Mouse (Mus musculus) midbrain, embryonic 12.5 days (tissue): ENCODE measurements around the gene Tmem38a. TPM values are rescaled to one million over a fixed set of nuclear protein-coding genes. Genes with fewer than 3 reads are reported as not detected.

Source experiments
- ATAC-seq: fragments of 200-750 bp; cut with Nextera tagmentation; 2 replicates; pipeline ENCODE4 v1.8.0; 2017; ENCODE audit warnings: low read depth, moderate TSS enrichment, moderate library complexity; ENCODE audit not compliant: low FRiP score
- H3K27ac ChIP-seq: fragments of 300-500 bp; sonication (generic); replicated peaks from 2 replicates; pipeline ENCODE4 v1.5.1; 2016; ENCODE audit warnings: mild to moderate bottlenecking
- H3K27me3 ChIP-seq: fragments of 300-500 bp; sonication (generic); 2 replicates; pipeline ENCODE4 v1.6.1; 2016; ENCODE audit warnings: mild to moderate bottlenecking
- H3K36me3 ChIP-seq: fragments of 300-500 bp; sonication (generic); 2 replicates; pipeline ENCODE4 v1.6.1; 2016
- H3K4me1 ChIP-seq: fragments of 300-500 bp; sonication (generic); 2 replicates; pipeline ENCODE4 v1.6.1; 2016
- H3K4me2 ChIP-seq: fragments of 300-500 bp; sonication (generic); replicated peaks from 2 replicates; pipeline ENCODE4 v1.6.1; 2016; ENCODE audit warnings: mild to moderate bottlenecking, moderate library complexity
- H3K4me3 ChIP-seq: fragments of 300-500 bp; sonication (generic); 2 replicates; pipeline ENCODE4 v1.5.1; 2016; ENCODE audit warnings: mild to moderate bottlenecking
- H3K9ac ChIP-seq: fragments of 300-500 bp; sonication (generic); replicated peaks from 2 replicates; pipeline ENCODE4 v1.6.1; 2016; ENCODE audit warnings: mild to moderate bottlenecking, moderate library complexity
- H3K9me3 ChIP-seq: fragments of 300-500 bp; sonication (generic); 2 replicates; pipeline ENCODE4 v1.6.1; 2016; ENCODE audit warnings: mild to moderate bottlenecking
- WGBS: fragments of 180-500 bp; shearing (Covaris S2); methylation state at CpG from one replicate; pipeline ENCODE4 v1.1.7; 2016; 5-methylcytosine and 5-hydroxymethylcytosine counted together
- polyA plus RNA-seq: library from polyadenylated mRNA; unstranded; fragments of >200 nt; fragmentation: Nextera tagmentation; extraction: Ambion mirVana; gene quantifications from 2 replicates; pipeline ENCODE4 v1.2.1, GENCODE M21; 2016

Gene Tmem38a
- polyA plus RNA-seq, 1 experiment from 2014 or later, result 11.0 TPM

DNA sequence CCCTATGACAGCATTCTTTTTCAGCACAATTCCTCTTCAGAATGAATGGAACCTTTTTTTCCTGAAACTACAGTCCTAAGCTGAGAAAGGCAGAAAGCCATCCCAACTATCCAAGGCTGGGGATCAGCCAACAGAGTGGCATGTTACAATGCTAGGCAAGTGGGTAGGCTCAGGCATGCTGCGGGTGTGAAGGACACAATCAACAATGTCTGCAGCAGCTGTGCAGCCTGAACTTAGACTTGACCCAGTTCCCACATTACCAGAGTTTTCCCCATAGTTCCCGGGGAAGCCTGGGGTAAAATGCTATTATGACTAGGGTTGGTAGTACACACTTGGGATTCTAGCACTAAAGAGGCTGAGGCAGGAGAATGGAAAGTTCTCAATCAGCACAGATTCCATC is 5.9 kb upstream of the Tmem38a start:
- no peak for ATAC-seq
- 97% methylated on average over 2 of the region's 2 CpGs for WGBS
- H3K9ac ChIP-seq, result no peak overlapping the region
- peaks cover 10% of the 10 kb centered on the region for H3K4me1 ChIP-seq
- H3K27ac ChIP-seq, result no peak overlapping the region
- H3K36me3 ChIP-seq, result peaks cover 61% of the 10 kb centered on the region
- no peaks in the 10 kb centered on the region for H3K9me3 ChIP-seq
- H3K4me3 ChIP-seq, result no peak overlapping the region
- no peaks in the 10 kb centered on the region for H3K27me3 ChIP-seq
- no peak overlapping the region for H3K4me2 ChIP-seq

DNA sequence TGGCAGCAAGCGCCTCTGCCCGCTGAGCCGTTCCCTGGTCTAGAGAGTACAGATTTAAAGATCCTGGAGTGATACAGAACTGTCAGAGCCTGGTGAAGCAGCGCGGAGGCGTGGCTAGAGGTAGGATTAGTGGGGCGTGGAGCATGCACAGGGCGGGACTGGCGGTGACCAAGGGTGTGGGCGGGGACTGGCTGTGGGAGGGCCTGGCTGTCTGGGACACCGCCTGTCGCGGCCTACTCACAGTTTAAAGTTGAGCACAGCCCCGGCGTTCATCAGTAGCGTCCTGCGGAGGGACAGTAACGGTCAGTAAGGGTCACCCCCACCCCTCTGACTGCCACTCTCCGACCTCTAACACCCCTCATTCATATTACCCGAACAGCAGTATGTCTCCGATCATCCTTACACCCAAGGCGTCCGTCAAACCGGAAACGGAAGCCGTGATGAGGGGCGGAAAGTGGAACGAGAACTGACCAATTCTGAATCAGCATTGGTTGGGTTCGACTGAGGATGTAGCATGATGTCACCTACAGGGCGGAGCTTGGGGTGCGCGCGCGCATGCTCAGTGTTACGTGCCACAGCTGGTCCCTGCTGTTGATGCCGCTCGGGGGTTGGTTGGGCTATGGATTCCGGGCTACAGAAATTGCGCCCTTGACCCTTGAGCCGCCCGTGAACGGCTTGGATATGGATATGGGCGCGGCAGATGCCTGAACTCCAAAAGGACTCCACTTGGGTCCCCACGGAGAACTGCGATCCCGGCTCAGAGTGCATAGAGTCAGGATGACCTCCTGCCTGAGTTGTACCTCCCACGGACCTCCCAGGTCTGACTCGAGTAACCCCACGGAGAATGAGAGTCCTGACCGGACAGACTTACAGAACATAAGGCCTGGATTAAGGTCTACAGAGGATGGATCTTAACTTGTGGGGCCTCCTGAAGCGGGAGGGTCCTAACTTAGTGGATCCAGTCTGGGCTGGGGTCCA is 933 bp upstream of the Tmem38a start, which contains the start of gene Smim7:
TSS of gene Smim7 (minus strand) at position 456 of the 978 bp plus-strand sequence.
- peak; percentile 97 for ATAC-seq

DNA sequence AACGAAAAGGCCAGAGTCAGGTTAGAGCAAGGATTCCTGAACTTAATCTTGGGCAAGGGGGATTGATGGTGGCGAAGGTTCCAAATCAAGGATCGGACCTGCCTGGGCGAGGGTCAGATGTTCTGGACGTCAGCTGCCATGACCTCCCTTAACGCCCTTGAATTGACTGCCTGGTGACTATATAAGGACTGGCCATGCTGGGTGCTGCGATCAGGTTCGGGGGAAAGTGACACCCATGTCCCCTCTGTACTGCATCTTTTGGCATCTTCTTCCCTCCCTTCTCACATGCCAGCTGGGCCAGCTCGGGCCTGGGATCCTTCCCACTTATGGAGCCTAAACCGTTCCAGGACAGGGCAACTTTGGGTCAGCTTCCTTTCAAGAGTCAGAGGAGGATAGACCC is 652 bp downstream of the Tmem38a start:
- Histone ChIP-seq H3K36me3 (peaks cover 15% of the 10 kb centered on the region), H3K27me3 (no peaks in the 10 kb centered on the region), H3K4me2 (peak overlapping the region; percentile 94), H3K4me3 (peak overlapping the region; percentile 71), H3K9me3 (no peaks in the 10 kb centered on the region), H3K9ac (peak overlapping the region; percentile 79), H3K27ac (no peak overlapping the region; the same call in 1 of the 2 replicates), H3K4me1 (peaks cover 25% of the 10 kb centered on the region)
- 9% methylated on average over 10 of the region's 10 CpGs for WGBS
- ATAC-seq, result no peak

More for the DNA sequence above, 933 bp upstream of the Tmem38a start, which contains the start of gene Smim7:
- under 1% methylated on average over 52 of the region's 52 CpGs for WGBS
- no peaks in the 10 kb centered on the region for H3K27me3 ChIP-seq
- peaks cover 31% of the 10 kb centered on the region for H3K36me3 ChIP-seq
- peak within 1 kb of the TSS; percentile 94 for H3K4me2 ChIP-seq
- H3K9me3 ChIP-seq, result no peaks in the 10 kb centered on the region
- peak within 1 kb of the TSS; percentile 88 for H3K27ac ChIP-seq
- peak within 1 kb of the TSS; percentile 79 for H3K9ac ChIP-seq
- H3K4me3 ChIP-seq, result peak within 1 kb of the TSS; percentile 71
- peaks cover 25% of the 10 kb centered on the region for H3K4me1 ChIP-seq

DNA sequence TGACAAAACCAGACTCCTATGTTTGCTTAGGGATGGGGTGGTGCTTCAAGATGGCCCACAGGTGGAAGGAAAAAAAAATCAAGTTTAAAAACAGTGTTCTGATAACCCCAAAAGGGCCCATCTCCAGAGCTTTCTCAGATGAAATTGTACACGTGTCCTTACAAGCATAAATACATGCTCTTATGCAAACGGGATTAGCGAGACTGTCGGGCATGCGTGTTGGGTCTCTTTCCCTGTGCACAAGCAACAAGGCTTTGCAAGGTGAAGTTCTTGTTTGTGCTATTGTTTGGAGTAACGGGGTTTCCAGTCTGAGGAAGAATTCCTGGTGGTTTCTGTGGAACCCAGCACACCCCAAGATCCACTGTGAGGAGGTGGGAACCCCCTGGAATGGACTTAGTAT is 1.6 kb downstream of the Tmem38a start:
- peaks cover 5% of the 10 kb centered on the region for H3K36me3 ChIP-seq
- 75% methylated on average over 6 of the region's 6 CpGs for WGBS
- no peaks in the 10 kb centered on the region for H3K27me3 ChIP-seq
- no peaks in the 10 kb centered on the region for H3K9me3 ChIP-seq
- no peak overlapping the region for H3K9ac ChIP-seq
- H3K27ac ChIP-seq, result no peak overlapping the region
- H3K4me3 ChIP-seq, result no peak overlapping the region
- no peak overlapping the region for H3K4me2 ChIP-seq
- no peak for ATAC-seq
- H3K4me1 ChIP-seq, result peaks cover 25% of the 10 kb centered on the region

DNA sequence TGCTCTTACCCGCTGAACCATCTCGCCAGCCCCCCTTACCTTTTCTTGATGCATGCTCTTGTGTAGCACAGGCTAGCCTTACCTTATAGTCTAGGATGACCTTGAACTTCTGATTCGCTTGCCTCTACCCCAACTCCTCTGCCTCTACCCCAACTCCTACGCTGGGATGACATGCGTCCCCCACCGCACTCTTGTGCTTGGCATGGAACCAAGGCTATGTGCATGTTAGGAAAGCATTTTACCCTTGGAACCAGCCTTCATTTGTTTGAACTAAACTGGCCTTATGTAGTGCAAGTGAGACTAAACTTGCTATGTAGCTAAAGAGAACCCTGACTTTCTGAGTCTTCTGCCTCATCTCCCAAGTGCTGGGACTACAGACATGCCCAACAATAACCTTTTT is 4.1 kb downstream of the Tmem38a start:
- no peaks in the 10 kb centered on the region for H3K36me3 ChIP-seq
- ATAC-seq, result no peak
- no peak overlapping the region for H3K27ac ChIP-seq
- no peaks in the 10 kb centered on the region for H3K27me3 ChIP-seq
- no peak overlapping the region for H3K4me2 ChIP-seq
- no peaks in the 10 kb centered on the region for H3K9me3 ChIP-seq
- WGBS, result 94% methylated on average over 6 of the region's 6 CpGs
- peaks cover 15% of the 10 kb centered on the region for H3K4me1 ChIP-seq
- no peak overlapping the region for H3K4me3 ChIP-seq
- H3K9ac ChIP-seq, result no peak overlapping the region

DNA sequence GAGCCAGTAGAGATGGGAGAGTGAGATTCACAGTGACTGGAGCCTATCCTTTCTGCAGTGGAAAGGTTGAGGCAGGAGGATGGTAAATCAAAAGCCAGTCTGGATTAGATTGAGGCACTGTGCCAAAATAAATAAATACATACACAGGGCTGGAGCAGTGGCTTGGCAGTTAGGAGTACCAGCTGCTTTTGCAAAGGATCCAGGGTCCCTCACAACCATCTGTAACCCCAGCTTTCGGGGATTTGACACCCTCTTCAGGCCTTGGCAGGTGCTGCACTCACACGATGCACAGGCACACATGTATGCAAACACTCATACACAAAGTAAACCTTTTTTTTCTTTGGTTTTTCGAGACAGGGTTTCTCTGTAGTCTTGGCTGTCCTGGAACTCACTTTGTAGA is 5.4 kb downstream of the Tmem38a start:
- H3K4me3 ChIP-seq, result no peak overlapping the region
- 79% methylated on average over 3 of the region's 3 CpGs for WGBS

DNA sequence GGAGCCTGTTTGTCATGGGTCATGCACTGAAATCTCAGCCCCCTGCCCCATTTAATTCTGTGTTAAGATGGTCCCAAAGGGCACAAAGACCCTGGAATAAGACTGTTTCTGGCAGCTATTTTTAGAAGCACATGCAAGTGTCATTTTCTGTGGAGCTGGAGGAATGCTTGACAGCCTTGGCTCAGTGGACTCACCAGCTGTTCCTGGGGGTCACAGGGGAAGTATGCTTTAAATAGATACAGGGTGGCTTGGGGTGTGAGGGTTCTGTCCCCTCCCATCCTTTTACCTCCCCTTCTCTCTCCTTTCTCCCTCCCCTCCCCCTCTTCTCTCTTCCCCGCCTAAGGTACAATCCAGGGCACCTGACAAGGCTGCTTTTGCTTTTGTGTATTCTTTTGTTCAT is 6.1 kb downstream of the Tmem38a start:
- Histone ChIP-seq H3K9me3 (no peaks in the 10 kb centered on the region), H3K4me2 (no peak overlapping the region), H3K27me3 (no peaks in the 10 kb centered on the region), H3K4me3 (no peak overlapping the region), H3K9ac (no peak overlapping the region), H3K36me3 (no peaks in the 10 kb centered on the region), H3K27ac (no peak overlapping the region), H3K4me1 (peaks cover 6% of the 10 kb centered on the region)
- 71% methylated on average over 1 of the region's 1 CpGs for WGBS
- ATAC-seq, result no peak

More for the DNA sequence above, 5.4 kb downstream of the Tmem38a start:
- H3K36me3 ChIP-seq, result no peaks in the 10 kb centered on the region
- ATAC-seq, result no peak
- no peak overlapping the region for H3K27ac ChIP-seq
- no peaks in the 10 kb centered on the region for H3K27me3 ChIP-seq
- H3K9me3 ChIP-seq, result no peaks in the 10 kb centered on the region
- no peak overlapping the region for H3K9ac ChIP-seq
- H3K4me2 ChIP-seq, result no peak overlapping the region
- peaks cover 13% of the 10 kb centered on the region for H3K4me1 ChIP-seq

DNA sequence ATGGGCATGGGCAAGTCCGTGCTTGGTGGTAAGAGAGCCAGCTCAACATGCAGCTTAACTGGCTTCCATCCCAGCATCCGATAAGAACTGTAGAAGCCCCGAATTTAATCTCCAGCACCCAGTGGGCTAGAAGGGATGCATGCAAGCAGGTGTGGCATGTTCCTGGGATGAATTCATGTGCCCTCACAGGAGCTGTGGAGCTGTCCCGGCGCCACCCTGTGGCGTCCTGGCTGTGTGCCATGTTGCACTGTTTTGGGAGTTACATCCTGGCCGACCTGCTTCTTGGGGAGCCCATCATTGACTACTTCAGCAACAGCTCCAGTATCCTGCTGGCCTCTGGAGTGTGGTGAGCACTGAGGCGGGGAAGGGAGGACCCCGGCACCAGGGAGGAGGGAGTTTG is 7.5 kb downstream of the Tmem38a start:
- no peak overlapping the region for H3K9ac ChIP-seq
- H3K4me3 ChIP-seq, result no peak overlapping the region
- WGBS, result 73% methylated on average over 8 of the region's 9 CpGs
- H3K27me3 ChIP-seq, result no peaks in the 10 kb centered on the region
- no peak overlapping the region for H3K27ac ChIP-seq
- no peaks in the 10 kb centered on the region for H3K4me1 ChIP-seq
- no peaks in the 10 kb centered on the region for H3K36me3 ChIP-seq
- H3K9me3 ChIP-seq, result no peaks in the 10 kb centered on the region
- no peak overlapping the region for H3K4me2 ChIP-seq
- no peak for ATAC-seq

DNA sequence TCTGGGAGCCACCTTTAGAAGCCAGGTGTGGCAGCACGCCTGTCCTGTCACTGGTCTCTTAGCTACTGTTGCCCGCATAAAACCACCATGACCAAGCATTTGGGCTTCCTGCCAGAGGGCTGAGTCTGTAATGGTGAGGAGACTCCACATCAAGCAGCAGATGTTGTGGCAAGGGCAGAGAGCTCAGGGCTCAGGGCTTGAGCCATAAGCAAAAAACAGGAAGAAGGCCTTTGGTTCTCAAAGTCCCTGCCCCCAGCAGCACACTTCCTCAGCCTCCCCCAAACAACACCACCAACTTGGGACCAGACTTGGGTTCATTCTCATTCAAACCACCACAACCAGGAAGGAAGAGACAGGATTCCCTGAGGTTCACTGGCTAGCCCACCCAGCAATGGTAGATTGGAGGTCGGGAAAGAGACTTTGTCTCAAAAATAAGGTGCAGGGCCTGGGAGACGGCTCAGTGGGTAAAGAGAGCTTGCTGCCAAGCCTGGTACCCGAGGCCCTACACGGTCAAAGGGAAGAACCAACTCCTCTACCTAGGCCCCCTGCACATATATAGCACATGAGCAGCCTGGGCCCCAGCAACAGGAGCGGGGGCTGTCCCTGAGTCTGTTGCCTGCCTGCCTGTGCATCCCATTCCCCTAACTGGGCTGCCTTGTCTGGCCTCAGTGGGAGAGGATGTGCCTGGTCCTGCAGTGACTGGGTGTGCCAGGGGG is 11.4 kb downstream of the Tmem38a start:
- Histone ChIP-seq H3K4me1 (no peaks in the 10 kb centered on the region), H3K9ac (no peak overlapping the region), H3K4me2 (no peak overlapping the region), H3K27ac (no peak overlapping the region), H3K4me3 (no peak overlapping the region), H3K27me3 (no peaks in the 10 kb centered on the region), H3K36me3 (no peaks in the 10 kb centered on the region), H3K9me3 (no peaks in the 10 kb centered on the region)
- ATAC-seq, result no peak
- WGBS, result 89% methylated on average over 7 of the region's 7 CpGs

DNA sequence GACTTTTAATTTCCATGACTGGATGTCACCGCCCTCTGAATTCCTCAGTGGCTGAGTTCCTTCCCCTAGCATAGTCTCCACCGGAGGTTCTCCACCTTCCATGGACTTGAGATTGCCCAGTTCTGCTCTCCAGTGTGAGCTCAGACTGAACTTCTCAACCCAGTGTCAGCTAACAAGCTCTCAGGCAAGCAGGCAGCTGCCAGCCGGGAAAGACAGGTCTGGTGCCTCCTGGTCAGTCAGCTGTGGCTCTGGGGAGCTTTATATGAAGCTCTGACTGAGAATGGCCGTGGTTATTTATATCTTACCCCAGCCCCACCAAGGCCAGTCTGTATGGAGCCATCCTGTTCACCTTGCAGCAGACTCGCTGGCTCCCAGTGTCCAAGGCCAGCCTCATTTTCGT is 12.5 kb downstream of the Tmem38a start:
- no peak for ATAC-seq
- no peaks in the 10 kb centered on the region for H3K9me3 ChIP-seq
- no peak overlapping the region for H3K4me3 ChIP-seq
- H3K4me2 ChIP-seq, result no peak overlapping the region
- H3K4me1 ChIP-seq, result no peaks in the 10 kb centered on the region
- H3K27ac ChIP-seq, result no peak overlapping the region
- H3K9ac ChIP-seq, result no peak overlapping the region
- WGBS, result 87% methylated on average over 6 of the region's 6 CpGs
- H3K27me3 ChIP-seq, result no peaks in the 10 kb centered on the region
- H3K36me3 ChIP-seq, result no peaks in the 10 kb centered on the region

DNA sequence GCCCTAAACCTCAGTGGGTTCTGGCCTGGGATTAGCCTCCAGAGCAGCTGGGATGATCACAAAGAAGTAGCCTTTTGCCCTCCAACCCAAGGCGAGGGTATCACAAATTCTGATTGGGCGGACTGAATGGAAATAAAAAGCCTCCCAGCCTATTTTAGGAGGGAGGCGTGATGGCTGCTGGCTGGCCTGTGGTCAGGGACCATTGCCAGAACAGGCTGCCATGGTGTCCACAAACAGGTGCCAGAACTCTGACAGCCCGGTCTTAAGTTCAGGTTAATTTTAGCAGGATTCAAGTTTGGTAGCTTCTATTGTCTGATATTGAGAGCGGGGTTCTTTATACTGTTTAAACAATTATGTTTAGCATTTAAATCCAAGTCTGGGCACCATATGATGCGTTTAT is 16.0 kb downstream of the Tmem38a start:
- Histone ChIP-seq H3K4me3 (no peak overlapping the region), H3K9ac (no peak overlapping the region), H3K36me3 (no peaks in the 10 kb centered on the region), H3K9me3 (no peaks in the 10 kb centered on the region), H3K4me1 (no peaks in the 10 kb centered on the region), H3K4me2 (no peak overlapping the region), H3K27me3 (no peaks in the 10 kb centered on the region), H3K27ac (no peak overlapping the region)
- WGBS, result 72% methylated on average over 6 of the region's 6 CpGs
- ATAC-seq, result no peak

DNA sequence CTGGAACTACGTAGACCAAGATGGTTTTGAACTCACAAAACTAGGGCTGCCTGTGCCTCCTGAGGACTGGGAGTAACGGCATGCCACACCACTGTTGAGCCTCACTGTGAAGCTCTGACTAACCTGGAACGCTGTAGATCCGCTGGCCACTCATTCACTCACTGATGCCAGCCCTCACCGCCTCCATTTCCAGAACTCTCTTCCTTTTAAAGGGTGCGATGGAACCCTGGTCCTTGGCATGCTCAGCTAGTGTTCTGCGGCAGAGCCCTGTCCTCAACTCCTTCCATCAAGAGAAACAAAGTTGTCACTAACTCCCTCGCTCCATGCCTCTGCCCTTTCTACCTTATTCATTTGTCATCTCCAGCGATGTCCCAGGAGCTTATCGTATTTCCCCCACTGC is 17.0 kb downstream of the Tmem38a start:
- WGBS, result 89% methylated on average over 10 of the region's 10 CpGs
- H3K9me3 ChIP-seq, result no peaks in the 10 kb centered on the region
- no peak overlapping the region for H3K4me2 ChIP-seq
- H3K36me3 ChIP-seq, result no peaks in the 10 kb centered on the region
- H3K27ac ChIP-seq, result no peak overlapping the region
- no peaks in the 10 kb centered on the region for H3K27me3 ChIP-seq
- H3K9ac ChIP-seq, result no peak overlapping the region
- ATAC-seq, result no peak
- no peak overlapping the region for H3K4me3 ChIP-seq
- H3K4me1 ChIP-seq, result no peaks in the 10 kb centered on the region
